Mouse (Mus musculus): Measurements from ENCODE around the gene Nmrk1. TPM values are rescaled to one million over a fixed set of nuclear protein-coding genes. Genes with fewer than 3 reads are reported as not detected.
A peak's percentile ranks its signal among the peaks of the same experiment; 100 is the strongest.

Gene Nmrk1
- polyA plus RNA-seq, 1 experiment from 2014 or later: 4.9 TPM

DNA sequence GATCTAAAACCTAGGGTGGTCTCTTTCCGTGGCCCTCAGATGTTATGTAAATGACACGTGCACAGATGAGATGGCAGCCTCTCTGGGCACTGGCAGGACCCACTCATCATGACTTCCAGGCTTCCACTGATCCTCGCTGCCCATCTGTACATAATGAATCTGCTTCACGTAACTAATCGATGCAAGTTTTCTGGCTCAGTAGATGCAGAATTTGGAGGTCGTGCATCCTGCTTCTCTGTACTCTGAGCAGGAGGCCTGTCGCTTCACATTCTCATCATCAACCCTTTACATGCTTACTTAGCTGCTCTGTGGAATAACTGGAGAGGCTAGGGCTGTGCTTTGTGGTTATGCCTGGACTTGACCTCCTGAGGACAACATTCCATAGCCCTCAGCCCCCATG lies 35.2 kb downstream of the Nmrk1 start:
- TF ChIP-seq CTCF (IDR thresholded peaks at IDR 0.05; ENCODE audit: low read depth): no peak
- TF ChIP-seq EP300 (optimal IDR thresholded peaks at IDR 0.05): no peak
- DNase-seq (ENCODE audit: low spot score): no peak
- no peak overlapping the region for H3K4me2 ChIP-seq (replicated peaks; ENCODE audit: low read depth)
- no peaks in the 10 kb centered on the region for H3K9me3 ChIP-seq (ENCODE audit: control insufficient read depth, low read length)
- H3K4me1 ChIP-seq (replicated peaks; ENCODE audit: control insufficient read depth, insufficient read depth): no peaks in the 10 kb centered on the region
- ATAC-seq (ENCODE audit: low FRiP score, low TSS enrichment): no peak
- H3K27ac ChIP-seq (replicated peaks): no peak overlapping the region
- H3K4me3 ChIP-seq (ENCODE audit: low read depth, low read length): no peak overlapping the region
- no peaks in the 10 kb centered on the region for H3K27me3 ChIP-seq (ENCODE audit: control insufficient read depth, insufficient read depth, low read length)
- H3K36me3 ChIP-seq (ENCODE audit: control insufficient read depth, insufficient read depth, low read length): no peaks in the 10 kb centered on the region
- H3K9ac ChIP-seq (ENCODE audit: low read length): no peak overlapping the region
- 88% methylated on average over 7 of the region's 7 CpGs for WGBS

DNA sequence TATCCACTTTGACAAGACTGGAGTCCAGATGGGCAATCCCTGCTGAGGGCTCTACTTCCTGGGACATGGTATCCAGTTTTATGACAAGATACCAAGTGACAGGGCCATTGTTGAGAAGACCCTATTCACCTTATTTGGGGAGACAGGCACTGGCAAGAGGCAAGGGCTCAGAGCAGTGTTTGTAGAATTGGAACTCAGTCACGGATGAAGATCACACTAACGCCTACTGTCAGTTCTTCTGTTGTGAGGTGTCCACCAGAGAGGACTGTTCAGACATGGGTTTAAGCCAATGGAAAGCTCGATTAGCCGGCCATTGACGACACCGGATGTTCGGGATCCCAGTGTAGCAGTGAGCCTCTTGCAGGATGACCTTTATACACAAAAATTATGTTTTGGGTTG lies 37.8 kb downstream of the Nmrk1 start:
- TF ChIP-seq CTCF (IDR thresholded peaks at IDR 0.05; ENCODE audit: low read depth): no peak
- no peak for TF ChIP-seq EP300 (optimal IDR thresholded peaks at IDR 0.05)
- Histone ChIP-seq H3K4me1 (replicated peaks; ENCODE audit: control insufficient read depth, insufficient read depth) (peaks cover 6% of the 10 kb centered on the region; the same call in 1 of the 2 replicates), H3K27ac (replicated peaks) (no peak overlapping the region), H3K27me3 (ENCODE audit: control insufficient read depth, insufficient read depth, low read length) (no peaks in the 10 kb centered on the region), H3K4me3 (ENCODE audit: low read depth, low read length) (no peak overlapping the region), H3K9me3 (ENCODE audit: control insufficient read depth, low read length) (no peaks in the 10 kb centered on the region), H3K4me2 (replicated peaks; ENCODE audit: low read depth) (no peak overlapping the region), H3K9ac (ENCODE audit: low read length) (no peak overlapping the region), H3K36me3 (ENCODE audit: control insufficient read depth, insufficient read depth, low read length) (no peaks in the 10 kb centered on the region)
- 96% methylated on average over 7 of the region's 7 CpGs for WGBS
- DNase-seq (ENCODE audit: low spot score) (no peak), ATAC-seq (ENCODE audit: low FRiP score, low TSS enrichment) (no peak)

DNA sequence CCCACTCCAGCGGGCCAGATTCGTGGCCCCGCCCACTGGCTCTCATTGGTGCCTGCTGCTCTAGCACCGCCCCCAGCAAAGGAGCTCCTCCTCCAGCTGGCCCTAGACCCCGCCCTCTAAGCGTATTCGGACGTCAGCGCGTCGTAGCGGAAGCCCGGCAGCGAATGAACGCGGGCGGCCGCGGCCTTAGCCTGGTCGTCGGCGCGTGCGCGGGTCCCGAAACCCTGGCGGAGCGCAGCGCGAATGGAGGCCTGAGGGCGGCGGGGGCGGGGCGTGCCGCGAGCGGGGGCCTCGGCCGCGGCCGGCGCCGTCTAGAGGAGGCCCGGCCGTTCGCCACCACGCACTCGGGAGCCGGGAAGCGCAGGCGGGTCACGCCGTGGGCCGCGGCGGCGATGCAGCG lies 38.9 kb downstream of the Nmrk1 start, which contains the start of gene Carnmt1:
Gene Carnmt1 (plus strand): TSS at position 157 of the 400 bp plus-strand sequence.
- no peak for TF ChIP-seq EP300 (optimal IDR thresholded peaks at IDR 0.05)
- TF ChIP-seq CTCF (IDR thresholded peaks at IDR 0.05; ENCODE audit: low read depth): no peak; the same call in 1 of the 2 replicates

GRCm38 (mm10) chr19:18671056-18671741 lies 39.4 kb downstream of the Nmrk1 start:
- ATAC-seq (ENCODE audit: low FRiP score, low TSS enrichment): peak; percentile 74
- WGBS: under 1% methylated on average over 53 of the region's 64 CpGs

More for the DNA sequence above, 38.9 kb downstream of the Nmrk1 start, which contains the start of gene Carnmt1:
- no peaks in the 10 kb centered on the region for H3K27me3 ChIP-seq (ENCODE audit: control insufficient read depth, insufficient read depth, low read length)
- ATAC-seq (ENCODE audit: low FRiP score, low TSS enrichment) (peak; percentile 98), DNase-seq (ENCODE audit: low spot score) (peak; percentile 99)
- H3K4me3 ChIP-seq (ENCODE audit: low read depth, low read length): peak within 1 kb of the TSS; percentile 68
- under 1% methylated on average over 43 of the region's 58 CpGs for WGBS
- peak within 1 kb of the TSS; percentile 87 for H3K27ac ChIP-seq (replicated peaks)
- H3K4me2 ChIP-seq (replicated peaks; ENCODE audit: low read depth): peak within 1 kb of the TSS; percentile 66
- no peaks in the 10 kb centered on the region for H3K9me3 ChIP-seq (ENCODE audit: control insufficient read depth, low read length)
- peak within 1 kb of the TSS; percentile 81 for H3K9ac ChIP-seq (ENCODE audit: low read length)
- peaks cover 6% of the 10 kb centered on the region; the same call in 1 of the 2 replicates for H3K4me1 ChIP-seq (replicated peaks; ENCODE audit: control insufficient read depth, insufficient read depth)
- no peaks in the 10 kb centered on the region for H3K36me3 ChIP-seq (ENCODE audit: control insufficient read depth, insufficient read depth, low read length)

DNA sequence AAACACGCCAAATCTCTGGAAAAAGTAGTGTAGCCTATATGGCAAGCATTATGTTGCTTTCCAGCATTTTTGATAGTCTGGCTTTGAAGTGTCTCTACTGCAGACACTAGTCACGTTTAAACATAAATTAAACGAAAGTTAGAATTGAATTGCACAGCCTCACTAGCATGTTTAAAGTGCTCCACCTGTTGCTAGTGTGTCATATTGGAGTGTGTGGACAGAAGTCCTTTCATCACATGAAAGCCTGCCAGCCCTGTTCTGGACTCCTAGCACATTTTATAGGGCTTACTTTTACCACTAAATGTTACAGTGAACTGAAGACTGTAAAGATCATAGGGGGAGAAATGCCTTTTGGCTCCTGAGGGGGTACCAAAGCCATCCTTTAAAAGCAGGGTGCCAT lies 40.7 kb downstream of the Nmrk1 start:
- no peak for TF ChIP-seq EP300 (optimal IDR thresholded peaks at IDR 0.05)
- TF ChIP-seq CTCF (IDR thresholded peaks at IDR 0.05; ENCODE audit: low read depth): no peak
- Histone ChIP-seq H3K9ac (ENCODE audit: low read length) (no peak overlapping the region), H3K27me3 (ENCODE audit: control insufficient read depth, insufficient read depth, low read length) (no peaks in the 10 kb centered on the region), H3K4me1 (replicated peaks; ENCODE audit: control insufficient read depth, insufficient read depth) (peaks cover 6% of the 10 kb centered on the region; the same call in 1 of the 2 replicates), H3K4me3 (ENCODE audit: low read depth, low read length) (no peak overlapping the region), H3K36me3 (ENCODE audit: control insufficient read depth, insufficient read depth, low read length) (no peaks in the 10 kb centered on the region), H3K9me3 (ENCODE audit: control insufficient read depth, low read length) (no peaks in the 10 kb centered on the region), H3K27ac (replicated peaks) (no peak overlapping the region), H3K4me2 (replicated peaks; ENCODE audit: low read depth) (peak overlapping the region; percentile 23)
- WGBS: 45% methylated on average over 3 of the region's 3 CpGs
- ATAC-seq (ENCODE audit: low FRiP score, low TSS enrichment) (no peak), DNase-seq (ENCODE audit: low spot score) (no peak)

More at GRCm38 (mm10) chr19:18671056-18671741, 39.4 kb downstream of the Nmrk1 start:
- Histone ChIP-seq H3K27me3 (ENCODE audit: control insufficient read depth, insufficient read depth, low read length) (no peaks in the 10 kb centered on the region), H3K4me2 (replicated peaks; ENCODE audit: low read depth) (peak overlapping the region; percentile 66), H3K27ac (replicated peaks) (peak overlapping the region; percentile 87), H3K4me1 (replicated peaks; ENCODE audit: control insufficient read depth, insufficient read depth) (peaks cover 6% of the 10 kb centered on the region; the same call in 1 of the 2 replicates), H3K4me3 (ENCODE audit: low read depth, low read length) (peak overlapping the region; percentile 68), H3K36me3 (ENCODE audit: control insufficient read depth, insufficient read depth, low read length) (no peaks in the 10 kb centered on the region), H3K9ac (ENCODE audit: low read length) (peak overlapping the region; percentile 81), H3K9me3 (ENCODE audit: control insufficient read depth, low read length) (no peaks in the 10 kb centered on the region)
- TF ChIP-seq CTCF (IDR thresholded peaks at IDR 0.05; ENCODE audit: low read depth): no peak
- no peak for TF ChIP-seq EP300 (optimal IDR thresholded peaks at IDR 0.05)
- DNase-seq (ENCODE audit: low spot score): peak; percentile 66

DNA sequence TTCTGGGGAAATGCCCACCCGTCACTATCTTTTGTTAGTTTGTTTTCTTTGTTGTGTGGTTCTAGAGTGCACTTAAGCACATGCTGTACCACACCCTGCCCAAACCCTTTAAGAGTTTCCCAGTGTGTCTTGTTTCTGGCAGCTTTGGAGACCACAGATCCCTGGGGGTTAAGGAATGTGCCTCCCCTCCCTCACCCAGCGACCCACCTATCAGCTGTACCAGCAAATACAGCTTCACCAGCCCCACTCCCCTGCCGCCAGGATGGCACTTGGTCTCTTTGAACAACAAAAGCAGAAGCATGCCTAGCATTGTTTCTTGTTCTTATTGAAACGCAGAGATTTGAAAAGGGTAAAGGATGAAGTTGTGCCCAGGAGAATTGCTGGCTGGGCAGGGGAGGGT lies 41.4 kb downstream of the Nmrk1 start:
- Histone ChIP-seq H3K27me3 (ENCODE audit: control insufficient read depth, insufficient read depth, low read length) (no peaks in the 10 kb centered on the region), H3K9ac (ENCODE audit: low read length) (no peak overlapping the region), H3K9me3 (ENCODE audit: control insufficient read depth, low read length) (no peaks in the 10 kb centered on the region), H3K36me3 (ENCODE audit: control insufficient read depth, insufficient read depth, low read length) (no peaks in the 10 kb centered on the region), H3K4me2 (replicated peaks; ENCODE audit: low read depth) (0 out of 2 replicates have a peak overlapping the region, but pooled peaks have one; percentile 23), H3K27ac (replicated peaks) (no peak overlapping the region), H3K4me3 (ENCODE audit: low read depth, low read length) (no peak overlapping the region), H3K4me1 (replicated peaks; ENCODE audit: control insufficient read depth, insufficient read depth) (peaks cover 6% of the 10 kb centered on the region; the same call in 1 of the 2 replicates)
- TF ChIP-seq CTCF (IDR thresholded peaks at IDR 0.05; ENCODE audit: low read depth) (no peak), EP300 (optimal IDR thresholded peaks at IDR 0.05) (no peak)
- WGBS: 48% methylated on average over 4 of the region's 4 CpGs
- ATAC-seq (ENCODE audit: low FRiP score, low TSS enrichment) (no peak), DNase-seq (ENCODE audit: low spot score) (no peak)

All from stomach, postnatal 0 days (tissue).